Mouse (Mus musculus) forelimb bud, embryonic 11.5 days (tissue): ENCODE measurements around the gene Olfr641.

Experiments
- DNase-seq: peaks from one replicate; pipeline ENCODE4 v3.0.0-alpha.2; 2012; ENCODE audit warnings: low read depth, low spot score

Gene Olfr641

DNA sequence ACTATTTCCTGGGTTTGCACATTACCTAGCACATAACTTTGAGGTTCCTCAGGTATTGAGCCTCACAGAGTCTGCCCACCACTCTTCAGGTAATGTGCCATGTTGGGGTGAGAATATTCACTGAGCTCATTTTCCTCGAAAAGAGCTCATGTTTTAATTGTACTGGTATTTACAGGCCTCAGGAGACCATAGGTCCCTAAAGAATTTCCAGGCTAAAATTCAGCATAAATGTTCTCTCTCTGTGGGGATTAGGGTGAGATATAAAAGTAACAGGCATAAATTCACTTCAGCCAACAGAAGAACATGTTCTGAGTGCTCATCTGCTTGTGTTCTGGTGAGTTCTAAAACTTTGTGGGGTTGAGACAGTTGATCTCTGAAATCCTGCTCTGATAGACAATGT is at the start of gene Olfr641:
Gene Olfr641 (plus strand): TSS at position 301 of the 400 bp plus-strand sequence.
- no peak for DNase-seq

DNA sequence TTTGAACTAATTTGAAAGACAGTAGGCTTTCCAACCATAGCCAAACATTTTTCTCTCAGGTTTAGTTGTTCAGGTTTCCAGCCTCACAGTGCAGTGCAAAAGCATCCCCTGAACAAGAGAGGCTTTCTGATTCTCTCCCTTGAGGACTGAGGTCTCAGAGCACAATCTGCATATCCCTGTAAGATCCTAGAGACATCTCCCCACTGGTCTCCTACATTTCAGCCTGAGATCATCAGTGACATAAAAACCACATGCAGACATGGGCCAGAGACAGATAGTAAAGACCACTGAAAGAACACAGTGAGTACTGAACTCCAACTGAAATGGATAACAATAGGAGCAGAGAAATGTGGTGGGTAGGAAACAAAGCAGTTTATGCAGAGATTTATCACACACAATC is 36.8 kb upstream of the Olfr641 start, which contains the start of gene Olfr638:
Gene Olfr638 (plus strand): TSS at position 301 of the 400 bp plus-strand sequence.
- no peak for DNase-seq

DNA sequence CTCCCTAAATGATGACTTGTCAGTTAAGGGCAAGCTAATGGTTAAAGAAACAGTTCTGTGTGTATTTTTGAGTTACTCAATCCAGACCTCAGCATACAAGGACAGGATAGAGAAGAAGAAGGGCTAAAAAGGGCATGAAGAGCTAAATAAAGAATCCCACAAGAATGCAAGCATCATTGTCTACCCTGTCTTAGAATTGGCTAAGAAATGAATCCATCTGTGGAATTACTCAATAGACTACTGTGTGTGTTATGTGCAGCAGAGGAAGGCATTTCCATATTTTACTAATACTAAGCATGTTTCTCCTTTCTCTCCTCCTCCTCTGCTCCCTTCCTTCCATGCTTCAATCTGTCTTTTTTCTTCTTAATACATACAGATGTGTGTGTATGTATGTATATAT is 36.1 kb upstream of the Olfr641 start:
- no peak for DNase-seq

DNA sequence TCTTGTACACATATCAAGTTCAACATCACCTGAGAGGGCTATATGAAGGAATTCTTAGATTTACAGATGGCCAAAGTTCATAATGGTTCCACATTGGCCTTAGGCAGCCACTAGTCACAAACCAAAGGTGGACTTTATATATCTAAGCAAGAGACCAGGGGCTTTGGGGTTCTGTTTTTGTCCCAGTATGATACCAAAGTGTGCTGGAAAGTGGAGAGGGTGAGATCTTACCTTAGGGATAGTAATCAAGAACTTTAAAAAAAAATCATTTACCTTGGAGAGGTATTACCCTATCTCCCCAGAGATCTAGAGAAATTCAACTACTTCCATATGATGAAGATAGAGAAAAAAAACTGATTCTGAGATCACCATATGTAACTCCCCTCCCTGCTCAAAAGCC is 18.0 kb upstream of the Olfr641 start, which contains the start of gene Olfr639:
Gene Olfr639 (minus strand): TSS at position 101 of the 400 bp plus-strand sequence.
- DNase-seq, result no peak

DNA sequence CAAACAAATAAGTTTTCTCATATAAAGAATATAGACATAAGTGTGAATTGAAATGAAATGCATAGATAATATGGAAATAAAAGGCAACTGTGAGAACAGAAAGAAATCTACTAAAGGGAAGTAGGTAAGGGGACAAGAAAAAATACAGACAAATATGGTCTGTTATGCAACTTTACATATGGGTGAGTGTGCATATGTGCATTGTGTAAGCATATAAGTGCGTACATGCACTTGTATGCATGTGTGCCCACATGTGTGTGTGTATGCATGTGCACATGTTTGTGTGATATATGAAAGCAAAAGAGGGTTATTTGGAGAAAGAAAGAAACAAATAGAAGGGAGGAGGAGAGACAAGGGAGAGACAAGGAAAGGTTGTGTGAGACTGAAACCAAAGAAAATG is 16.3 kb upstream of the Olfr641 start:
- no peak for DNase-seq

DNA sequence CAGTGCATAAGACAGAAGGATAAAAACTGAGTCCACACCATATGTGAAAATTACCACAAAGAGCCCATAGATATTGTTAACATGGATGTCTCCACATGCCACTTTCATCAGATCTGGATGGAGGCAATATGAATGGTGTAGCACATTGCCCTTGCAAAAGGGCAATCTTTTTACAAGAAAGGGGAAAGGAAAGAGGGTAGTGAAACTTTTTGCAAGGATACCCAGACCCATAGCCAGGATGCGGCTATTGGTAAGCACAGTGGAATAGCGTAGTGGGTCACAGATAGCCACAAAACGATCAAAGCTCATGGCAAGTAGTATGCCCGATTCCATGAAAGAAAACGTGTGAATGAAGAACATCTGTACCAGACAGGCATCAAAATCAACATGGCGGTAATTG is 13.6 kb upstream of the Olfr641 start:
- no peak for DNase-seq

DNA sequence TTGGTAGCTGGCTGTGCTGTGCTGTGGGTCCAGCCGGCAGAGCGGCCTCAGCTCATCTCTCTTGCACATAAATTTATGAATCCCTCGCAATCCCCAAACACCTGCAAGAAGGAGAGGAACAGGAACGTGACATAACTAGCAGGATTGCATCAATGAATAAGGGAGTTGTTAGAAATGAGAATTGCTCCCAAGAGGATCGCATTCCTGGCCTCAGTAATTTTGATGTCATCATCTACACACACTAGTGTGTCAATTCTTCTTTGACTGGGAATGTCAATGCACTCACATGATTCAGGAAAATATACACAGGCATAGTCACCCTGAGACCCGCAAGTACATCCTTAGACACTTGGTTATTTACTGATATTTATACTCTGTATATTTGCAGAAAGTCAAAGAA is 9.8 kb upstream of the Olfr641 start, which contains the start of gene Olfr640:
Gene Olfr640 (minus strand): TSS at position 101 of the 400 bp plus-strand sequence.
- DNase-seq, result no peak

DNA sequence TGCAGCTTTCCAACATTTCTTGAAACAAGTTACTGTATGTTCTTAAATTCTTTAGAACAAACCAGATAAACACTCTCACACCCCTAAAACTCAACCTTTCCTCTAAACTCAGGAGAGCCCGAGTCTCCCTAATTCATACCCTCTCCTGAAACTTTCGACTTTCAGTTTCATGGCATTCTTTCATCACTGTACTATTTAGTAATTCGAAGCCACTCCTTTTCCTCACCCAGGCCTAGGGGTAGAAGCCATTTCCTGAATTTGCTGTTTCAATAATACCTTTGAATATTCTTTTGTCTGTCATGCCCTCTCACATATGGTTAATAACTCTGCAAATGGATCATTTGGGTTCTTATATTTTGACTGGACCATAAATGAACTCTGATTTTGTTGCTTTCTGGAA is 8.3 kb upstream of the Olfr641 start:
- no peak for DNase-seq

DNA sequence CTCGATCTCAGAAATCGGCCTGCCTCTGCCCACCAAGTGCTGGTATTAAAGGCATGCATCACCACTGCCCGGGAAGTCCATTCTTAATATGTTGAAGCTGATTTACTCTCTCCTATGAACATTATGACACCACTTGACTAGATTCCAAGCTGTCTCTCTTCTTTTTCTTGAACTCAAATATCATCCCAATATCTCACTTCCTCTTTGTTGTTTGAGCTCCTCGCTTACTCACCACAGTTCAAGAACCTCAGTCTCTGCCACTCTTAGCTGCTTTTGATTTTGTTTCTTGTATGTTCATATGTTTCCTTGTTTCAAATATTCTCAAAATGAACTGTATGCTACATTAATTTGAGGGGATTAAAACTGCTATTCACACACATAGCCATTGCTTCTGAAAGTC is 15.5 kb downstream of the Olfr641 start:
- DNase-seq, result no peak

DNA sequence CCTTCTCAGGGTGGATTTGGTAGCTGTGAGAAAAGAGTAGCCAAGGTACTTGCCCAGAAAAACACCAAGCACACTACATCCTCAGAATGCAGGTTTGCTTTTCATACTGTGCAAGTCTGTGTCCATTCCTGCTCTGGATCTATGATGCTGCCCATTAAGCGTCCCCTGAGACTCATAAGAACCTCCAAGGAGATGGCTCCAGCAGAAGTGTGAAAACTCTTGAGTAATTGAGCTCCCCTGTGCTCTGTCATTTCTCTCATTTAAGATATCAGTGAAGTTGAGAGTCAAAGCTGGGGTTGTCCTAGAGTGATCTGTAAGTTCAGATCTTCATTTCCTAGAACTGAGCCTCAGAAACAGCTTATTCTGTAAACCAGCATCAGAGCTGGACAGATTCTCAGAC is 17.3 kb downstream of the Olfr641 start, which contains the start of gene Olfr642:
Gene Olfr642 (minus strand): TSS at position 101 of the 400 bp plus-strand sequence.
- no peak for DNase-seq

DNA sequence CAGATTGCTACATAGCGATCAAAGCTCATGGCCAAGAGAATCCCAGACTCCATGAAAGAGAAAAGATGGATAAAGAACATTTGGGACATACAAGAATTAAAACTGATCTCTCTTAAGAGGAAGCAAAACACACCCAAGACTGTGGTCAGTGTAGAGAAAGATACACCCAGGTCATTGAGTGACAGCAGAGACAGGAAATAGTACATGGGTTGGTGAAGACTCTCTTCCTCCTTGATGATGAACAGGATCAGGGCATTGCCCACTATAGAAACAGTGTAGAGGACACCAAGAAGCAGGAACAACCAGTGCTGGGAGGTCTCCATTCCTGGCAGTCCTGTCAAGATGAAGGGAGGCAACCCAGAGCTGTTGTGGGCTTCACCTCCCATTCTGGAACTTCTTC is 24.0 kb downstream of the Olfr641 start:
- no peak for DNase-seq

DNA sequence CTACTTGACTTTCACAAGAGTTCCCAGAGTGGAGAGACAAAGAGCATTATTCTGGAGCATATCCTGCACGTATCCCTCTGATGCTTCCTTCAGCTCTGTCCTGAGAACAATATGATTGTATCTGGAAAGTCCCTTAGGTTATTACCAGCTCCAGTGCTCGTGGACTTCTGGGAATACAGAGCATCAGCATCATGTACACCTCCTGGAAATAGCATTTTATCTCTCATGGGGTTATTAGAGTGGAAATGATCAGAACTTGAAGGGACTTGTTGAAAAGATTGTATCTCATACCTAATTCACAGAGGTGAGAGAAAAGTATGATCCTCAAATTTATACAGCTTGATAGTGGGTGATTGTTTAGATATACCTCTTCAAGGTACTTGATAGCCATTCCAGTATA is 26.1 kb downstream of the Olfr641 start, which contains the start of gene 4930516K23Rik:
Gene 4930516K23Rik (minus strand): TSS at position 101 of the 400 bp plus-strand sequence.
- no peak for DNase-seq

DNA sequence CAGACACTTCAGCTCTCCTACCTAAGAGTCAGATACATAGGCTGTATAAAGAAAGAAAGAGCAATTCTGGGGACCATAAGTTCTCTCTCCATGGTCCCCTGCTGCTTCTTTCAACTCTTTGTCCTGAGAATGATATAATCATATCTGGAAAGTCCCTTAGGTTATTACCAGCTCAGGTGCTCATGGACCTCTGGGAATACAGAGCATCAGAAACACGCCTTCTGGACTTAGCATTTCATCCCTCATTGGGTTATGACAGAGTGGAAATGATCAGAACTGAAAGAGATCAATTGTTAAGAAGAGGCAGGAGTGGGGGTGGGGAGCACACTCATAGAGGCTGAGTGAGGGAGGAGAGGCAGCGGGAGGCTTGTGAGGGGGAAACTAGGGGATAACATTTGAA is 36.5 kb downstream of the Olfr641 start, which contains the start of gene Olfr644:
Gene Olfr644 (minus strand): TSS at position 101 of the 400 bp plus-strand sequence.
- DNase-seq, result no peak

DNA sequence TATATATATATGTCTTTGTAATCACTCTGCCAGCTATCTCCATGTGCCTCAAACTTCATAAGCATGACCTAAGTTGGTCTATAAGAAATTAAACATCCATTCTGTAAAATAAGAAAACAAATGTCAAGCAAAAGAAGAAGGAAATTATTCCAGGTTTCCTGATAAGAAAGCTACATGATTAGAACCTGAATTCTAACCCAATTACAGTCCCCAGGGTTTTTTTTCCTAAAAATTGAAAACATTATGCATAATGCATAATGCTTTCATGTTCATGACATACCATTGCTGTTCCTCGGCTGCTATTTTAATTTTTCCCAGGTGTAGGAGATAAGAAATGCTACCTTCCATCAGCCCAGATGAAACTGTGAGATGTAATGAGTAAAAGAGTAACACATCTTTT is 50.1 kb downstream of the Olfr641 start, which contains the start of gene Olfr645:
Gene Olfr645 (minus strand): TSS at position 101 of the 400 bp plus-strand sequence.
- no peak for DNase-seq
